Mouse (Mus musculus): ENCODE data around the gene 2610008E11Rik.
A peak's percentile ranks its signal among the peaks of the same experiment; 100 is the strongest.
"Not testable (repeated sequence)": the region's sequence is repeated elsewhere in the genome, so short reads cannot be mapped to it uniquely, and the experiment has no call there.

The 2610008E11Rik gene

GRCm38 (mm10) chr10:79097161-79097754 is at the start of gene 2610008E11Rik:
Gene 2610008E11Rik, minus strand, starts transcription at chr10:79097600.
- peak; percentile 87 for DNase-seq (ENCODE audit: extremely low read depth, insufficient read length, low spot score)

- DNase-seq (ENCODE audit: extremely low read depth, insufficient read length, low spot score): no peak
Observed at GRCm38 (mm10) chr10:79116125-79116849, 18.9 kb upstream of the 2610008E11Rik start.

GRCm38 (mm10) chr10:79115085-79115484 is 17.7 kb upstream of the 2610008E11Rik start:
- DNase-seq (ENCODE audit: extremely low read depth, insufficient read length, low spot score): no peak

- no peak for DNase-seq (ENCODE audit: extremely low read depth, insufficient read length, low spot score)
Observed at GRCm38 (mm10) chr10:79110482-79110881, 13.1 kb upstream of the 2610008E11Rik start.

GRCm38 (mm10) chr10:79109156-79109555 is 11.8 kb upstream of the 2610008E11Rik start:
- no peak for DNase-seq (ENCODE audit: extremely low read depth, insufficient read length, low spot score)

- DNase-seq (ENCODE audit: extremely low read depth, insufficient read length, low spot score): no peak
Observed at GRCm38 (mm10) chr10:79107531-79107930, 10.1 kb upstream of the 2610008E11Rik start.

- DNase-seq (ENCODE audit: extremely low read depth, insufficient read length, low spot score): peak; percentile 37
Observed at GRCm38 (mm10) chr10:79106325-79107282, 9.2 kb upstream of the 2610008E11Rik start.

- DNase-seq (ENCODE audit: extremely low read depth, insufficient read length, low spot score): no peak
Observed at GRCm38 (mm10) chr10:79096706-79097105, 694 bp downstream of the 2610008E11Rik start.

GRCm38 (mm10) chr10:79091731-79092130 is 5.7 kb downstream of the 2610008E11Rik start:
- DNase-seq (ENCODE audit: extremely low read depth, insufficient read length, low spot score): no peak

- no peak for DNase-seq (ENCODE audit: extremely low read depth, insufficient read length, low spot score)
Observed at GRCm38 (mm10) chr10:79089000-79089399, 8.4 kb downstream of the 2610008E11Rik start.

GRCm38 (mm10) chr10:79086577-79086976 is 10.8 kb downstream of the 2610008E11Rik start:
- DNase-seq (ENCODE audit: extremely low read depth, insufficient read length, low spot score): no peak

GRCm38 (mm10) chr10:79057370-79057769 is 40.0 kb downstream of the 2610008E11Rik start:
- DNase-seq (ENCODE audit: extremely low read depth, insufficient read length, low spot score): not testable (repeated sequence)

GRCm38 (mm10) chr10:79042457-79042856 is 54.9 kb downstream of the 2610008E11Rik start:
- DNase-seq (ENCODE audit: extremely low read depth, insufficient read length, low spot score): not testable (repeated sequence)

GRCm38 (mm10) chr10:79028441-79028840 is 69.0 kb downstream of the 2610008E11Rik start, which contains the start of gene Olfr57:
Gene Olfr57, plus strand, starts transcription at chr10:79028741.
- DNase-seq (ENCODE audit: extremely low read depth, insufficient read length, low spot score): no peak
